Mouse (Mus musculus): ENCODE data around the gene Zyg11b. TPM values are rescaled to one million over a fixed set of nuclear protein-coding genes. Genes with fewer than 3 reads are reported as not detected.

Zyg11b gene
- polyA plus RNA-seq, 1 experiment from 2014 or later, result 4.3 TPM

DNA sequence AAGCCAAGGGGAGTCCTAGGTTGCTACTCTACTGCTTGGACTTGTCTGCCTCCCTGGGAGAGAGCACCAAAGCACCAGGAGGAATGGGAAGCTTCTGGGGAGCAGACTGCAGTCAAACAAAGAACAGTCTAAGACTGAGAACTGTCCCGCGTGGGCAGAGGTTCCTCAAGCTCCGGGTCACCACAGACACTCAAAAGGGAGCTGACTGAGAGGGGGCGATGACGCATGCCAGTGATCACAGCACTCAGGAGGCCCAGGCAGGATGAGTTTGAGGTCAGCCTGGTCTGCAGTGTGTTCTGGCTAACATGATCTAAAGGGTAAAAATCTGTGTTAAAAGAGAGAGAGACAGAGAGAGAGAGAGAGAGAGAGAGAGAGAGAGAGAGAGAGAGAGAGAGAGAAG is 13.1 kb upstream of the Zyg11b start:
- no peak for DNase-seq (ENCODE audit: low spot score)
- WGBS, result 54% methylated on average over 5 of the region's 5 CpGs
- H3K27me3 ChIP-seq (ENCODE audit: control insufficient read depth, insufficient read depth, low read length), result no peaks in the 10 kb centered on the region

DNA sequence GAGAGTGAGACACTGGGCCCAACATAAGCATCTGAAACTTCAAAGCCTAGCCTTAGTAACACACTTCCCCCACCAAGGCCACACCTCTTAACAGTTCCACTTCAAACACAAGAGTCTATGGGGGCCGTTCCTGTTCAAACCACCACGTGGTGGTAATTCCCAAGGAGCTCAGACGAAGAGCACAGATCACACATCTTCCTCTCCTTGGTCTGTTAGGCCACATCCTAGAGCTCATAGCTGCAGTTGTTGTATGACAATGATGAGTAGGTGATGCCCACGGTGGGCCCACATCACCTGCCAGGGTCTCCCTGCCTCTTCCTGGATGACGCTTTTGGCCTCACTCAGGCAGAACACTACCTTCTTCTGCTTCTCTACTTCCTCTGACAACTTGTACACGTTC is 9.8 kb upstream of the Zyg11b start:
- ATAC-seq (ENCODE audit: low FRiP score, low TSS enrichment) (no peak), DNase-seq (ENCODE audit: low spot score) (no peak)
- no peaks in the 10 kb centered on the region for H3K4me1 ChIP-seq (replicated peaks; ENCODE audit: control insufficient read depth, insufficient read depth)
- no peaks in the 10 kb centered on the region for H3K27me3 ChIP-seq (ENCODE audit: control insufficient read depth, insufficient read depth, low read length)
- H3K36me3 ChIP-seq (ENCODE audit: control insufficient read depth, insufficient read depth, low read length), result no peaks in the 10 kb centered on the region
- no peak overlapping the region for H3K4me2 ChIP-seq (replicated peaks; ENCODE audit: low read depth)
- no peak overlapping the region for H3K27ac ChIP-seq (replicated peaks)
- H3K9ac ChIP-seq (ENCODE audit: low read length), result no peak overlapping the region
- no peak for TF ChIP-seq EP300 (optimal IDR thresholded peaks at IDR 0.05)
- no peak for TF ChIP-seq CTCF (IDR thresholded peaks at IDR 0.05; ENCODE audit: low read depth)
- no peaks in the 10 kb centered on the region for H3K9me3 ChIP-seq (ENCODE audit: control insufficient read depth, low read length)
- H3K4me3 ChIP-seq (ENCODE audit: low read depth, low read length), result no peak overlapping the region
- 65% methylated on average over 6 of the region's 6 CpGs for WGBS

More for the DNA sequence above, 13.1 kb upstream of the Zyg11b start:
- ATAC-seq (ENCODE audit: low FRiP score, low TSS enrichment), result no peak
- H3K4me1 ChIP-seq (replicated peaks; ENCODE audit: control insufficient read depth, insufficient read depth), result no peaks in the 10 kb centered on the region
- H3K36me3 ChIP-seq (ENCODE audit: control insufficient read depth, insufficient read depth, low read length), result no peaks in the 10 kb centered on the region
- H3K9ac ChIP-seq (ENCODE audit: low read length), result no peak overlapping the region
- no peak for TF ChIP-seq EP300 (optimal IDR thresholded peaks at IDR 0.05)
- no peaks in the 10 kb centered on the region for H3K9me3 ChIP-seq (ENCODE audit: control insufficient read depth, low read length)
- H3K4me2 ChIP-seq (replicated peaks; ENCODE audit: low read depth), result no peak overlapping the region
- no peak overlapping the region for H3K27ac ChIP-seq (replicated peaks)
- H3K4me3 ChIP-seq (ENCODE audit: low read depth, low read length), result no peak overlapping the region

DNA sequence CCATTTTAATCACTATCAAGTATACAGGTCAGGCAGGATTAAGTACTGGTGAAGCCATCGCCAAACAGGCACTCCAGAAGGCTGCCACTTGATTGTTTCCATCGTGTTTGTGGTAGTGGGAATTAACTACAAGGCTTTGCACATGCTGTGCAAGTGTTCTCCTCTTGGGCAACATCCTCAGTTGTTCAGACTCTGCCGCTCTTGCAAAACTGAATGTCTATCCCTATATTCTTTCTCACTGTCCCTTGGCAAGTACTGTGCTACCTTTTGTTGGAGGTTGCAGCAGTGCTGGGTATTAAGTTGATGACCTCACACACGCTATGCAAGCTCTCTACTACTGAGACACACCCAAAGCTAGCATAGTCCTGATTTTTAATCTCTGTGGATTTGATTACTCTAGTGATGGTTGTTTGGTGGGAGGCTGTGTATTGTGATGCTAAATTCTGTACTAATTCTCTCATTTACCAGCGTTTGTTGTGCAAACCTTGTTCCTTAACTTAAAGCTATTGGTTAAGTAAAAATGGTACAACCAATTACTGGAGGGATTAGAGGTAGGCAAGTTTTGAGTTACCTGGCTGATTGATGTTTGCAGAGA is 1.5 kb upstream of the Zyg11b start:
- Histone ChIP-seq H3K4me1 (replicated peaks; ENCODE audit: control insufficient read depth, insufficient read depth) (no peaks in the 10 kb centered on the region; the same call in 1 of the 2 replicates), H3K27me3 (ENCODE audit: control insufficient read depth, insufficient read depth, low read length) (no peaks in the 10 kb centered on the region), H3K27ac (replicated peaks) (no peak overlapping the region), H3K4me3 (ENCODE audit: low read depth, low read length) (no peak overlapping the region), H3K4me2 (replicated peaks; ENCODE audit: low read depth) (no peak overlapping the region), H3K36me3 (ENCODE audit: control insufficient read depth, insufficient read depth, low read length) (no peaks in the 10 kb centered on the region), H3K9ac (ENCODE audit: low read length) (no peak overlapping the region), H3K9me3 (ENCODE audit: control insufficient read depth, low read length) (no peaks in the 10 kb centered on the region)
- DNase-seq (ENCODE audit: low spot score) (no peak), ATAC-seq (ENCODE audit: low FRiP score, low TSS enrichment) (no peak)
- WGBS, result 66% methylated on average over 5 of the region's 5 CpGs
- no peak for TF ChIP-seq EP300 (optimal IDR thresholded peaks at IDR 0.05)
- TF ChIP-seq CTCF (IDR thresholded peaks at IDR 0.05; ENCODE audit: low read depth), result no peak

DNA sequence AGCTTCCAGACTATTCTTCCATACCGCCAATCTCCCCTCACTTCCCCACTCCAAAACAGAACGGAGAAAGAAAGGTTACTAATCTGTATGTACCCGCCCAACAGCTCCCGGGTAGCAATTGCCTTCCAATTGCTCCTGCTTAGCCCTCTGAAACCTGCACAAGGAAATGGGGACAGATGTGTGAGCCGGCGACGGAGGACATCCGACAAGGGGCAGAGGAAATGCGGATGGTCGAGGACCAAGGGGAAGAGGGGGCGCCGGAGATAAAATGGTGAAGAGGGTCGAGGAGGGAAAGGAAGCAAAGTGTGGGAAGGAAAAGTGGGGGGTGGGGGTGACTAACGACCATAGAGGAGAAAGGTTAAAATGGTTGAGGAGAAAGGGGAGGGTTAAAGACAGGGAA is 630 bp downstream of the Zyg11b start:
- DNase-seq (ENCODE audit: low spot score) (peak; percentile 32), ATAC-seq (ENCODE audit: low FRiP score, low TSS enrichment) (no peak)
- Histone ChIP-seq H3K27ac (replicated peaks) (peak overlapping the region; percentile 94), H3K9me3 (ENCODE audit: control insufficient read depth, low read length) (no peaks in the 10 kb centered on the region), H3K9ac (ENCODE audit: low read length) (peak overlapping the region; percentile 91), H3K4me1 (replicated peaks; ENCODE audit: control insufficient read depth, insufficient read depth) (no peaks in the 10 kb centered on the region; the same call in 1 of the 2 replicates), H3K27me3 (ENCODE audit: control insufficient read depth, insufficient read depth, low read length) (no peaks in the 10 kb centered on the region), H3K4me3 (ENCODE audit: low read depth, low read length) (peak overlapping the region; percentile 89), H3K4me2 (replicated peaks; ENCODE audit: low read depth) (peak overlapping the region; percentile 83), H3K36me3 (ENCODE audit: control insufficient read depth, insufficient read depth, low read length) (no peaks in the 10 kb centered on the region)
- TF ChIP-seq EP300 (optimal IDR thresholded peaks at IDR 0.05) (no peak), CTCF (IDR thresholded peaks at IDR 0.05; ENCODE audit: low read depth) (no peak)
- WGBS, result under 1% methylated on average over 13 of the region's 14 CpGs

DNA sequence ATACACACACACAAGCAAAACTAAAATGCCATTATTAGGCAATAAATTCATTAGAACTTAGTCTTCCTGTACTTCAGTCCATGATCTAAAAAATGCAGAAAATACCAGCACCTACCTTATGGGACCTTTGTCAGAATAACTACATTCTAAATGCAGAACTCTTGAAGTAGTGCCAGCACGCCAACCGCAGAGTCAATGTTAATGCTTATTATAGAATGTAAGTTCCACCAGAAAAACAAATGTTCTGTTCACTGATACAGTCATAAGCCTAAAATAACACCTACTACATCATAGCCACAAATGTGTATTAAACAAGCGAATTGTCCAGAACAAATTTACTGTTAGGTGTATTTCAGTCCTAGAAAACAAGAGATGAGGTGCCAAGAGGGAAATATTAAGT is 23.9 kb downstream of the Zyg11b start:
- DNase-seq (ENCODE audit: low spot score), result no peak
- Histone ChIP-seq H3K9me3 (ENCODE audit: control insufficient read depth, low read length) (no peaks in the 10 kb centered on the region), H3K4me3 (ENCODE audit: low read depth, low read length) (no peak overlapping the region), H3K27me3 (ENCODE audit: control insufficient read depth, insufficient read depth, low read length) (no peaks in the 10 kb centered on the region), H3K4me2 (replicated peaks; ENCODE audit: low read depth) (no peak overlapping the region), H3K27ac (replicated peaks) (no peak overlapping the region), H3K4me1 (replicated peaks; ENCODE audit: control insufficient read depth, insufficient read depth) (no peaks in the 10 kb centered on the region), H3K9ac (ENCODE audit: low read length) (no peak overlapping the region), H3K36me3 (ENCODE audit: control insufficient read depth, insufficient read depth, low read length) (no peaks in the 10 kb centered on the region)
- TF ChIP-seq EP300 (optimal IDR thresholded peaks at IDR 0.05) (no peak), CTCF (IDR thresholded peaks at IDR 0.05; ENCODE audit: low read depth) (no peak)
- no peak for ATAC-seq (ENCODE audit: low FRiP score, low TSS enrichment)
- 79% methylated on average over 3 of the region's 3 CpGs for WGBS

DNA sequence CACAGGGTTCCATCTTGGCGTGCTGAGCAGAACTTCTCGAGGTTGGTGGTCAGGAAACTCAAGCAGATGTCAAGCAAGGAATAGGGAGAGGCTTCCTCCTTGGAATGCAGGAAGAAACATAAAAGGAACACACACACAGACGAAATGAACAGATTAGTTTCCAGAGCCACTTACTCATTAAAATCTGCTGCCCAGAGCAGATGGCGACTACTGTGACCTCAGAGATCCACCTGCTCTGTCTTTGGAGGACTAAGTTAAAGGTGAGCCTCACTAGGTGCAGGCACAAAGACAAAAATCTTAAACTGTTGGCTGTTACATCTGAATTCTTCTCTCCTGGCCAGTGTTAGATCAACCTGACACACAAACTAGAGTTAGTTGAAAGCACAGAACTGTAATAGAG is 28.6 kb downstream of the Zyg11b start:
- Histone ChIP-seq H3K4me1 (replicated peaks; ENCODE audit: control insufficient read depth, insufficient read depth) (no peaks in the 10 kb centered on the region), H3K9me3 (ENCODE audit: control insufficient read depth, low read length) (no peaks in the 10 kb centered on the region), H3K4me2 (replicated peaks; ENCODE audit: low read depth) (no peak overlapping the region), H3K9ac (ENCODE audit: low read length) (no peak overlapping the region), H3K4me3 (ENCODE audit: low read depth, low read length) (no peak overlapping the region), H3K36me3 (ENCODE audit: control insufficient read depth, insufficient read depth, low read length) (peaks cover 3% of the 10 kb centered on the region; the same call in 1 of the 2 replicates), H3K27me3 (ENCODE audit: control insufficient read depth, insufficient read depth, low read length) (no peaks in the 10 kb centered on the region), H3K27ac (replicated peaks) (no peak overlapping the region)
- WGBS, result 77% methylated on average over 4 of the region's 4 CpGs
- DNase-seq (ENCODE audit: low spot score) (no peak), ATAC-seq (ENCODE audit: low FRiP score, low TSS enrichment) (no peak)
- TF ChIP-seq CTCF (IDR thresholded peaks at IDR 0.05; ENCODE audit: low read depth), result no peak
